Mouse (Mus musculus) liver, postnatal 0 days (tissue): ENCODE data around the gene Dnah8.

ENCODE experiments used
- CTCF ChIP-seq: sonication (generic); IDR thresholded peaks from 2 replicates; pipeline ENCODE4 v1.5.1; 2016; ENCODE audit warnings: antibody characterized with exemption, low read depth
- EP300 ChIP-seq: IDR thresholded peaks from 2 replicates; pipeline ENCODE4 v1.6.1; 2016; ENCODE audit warnings: antibody characterized with exemption, low read depth, mild to moderate bottlenecking

DNA sequence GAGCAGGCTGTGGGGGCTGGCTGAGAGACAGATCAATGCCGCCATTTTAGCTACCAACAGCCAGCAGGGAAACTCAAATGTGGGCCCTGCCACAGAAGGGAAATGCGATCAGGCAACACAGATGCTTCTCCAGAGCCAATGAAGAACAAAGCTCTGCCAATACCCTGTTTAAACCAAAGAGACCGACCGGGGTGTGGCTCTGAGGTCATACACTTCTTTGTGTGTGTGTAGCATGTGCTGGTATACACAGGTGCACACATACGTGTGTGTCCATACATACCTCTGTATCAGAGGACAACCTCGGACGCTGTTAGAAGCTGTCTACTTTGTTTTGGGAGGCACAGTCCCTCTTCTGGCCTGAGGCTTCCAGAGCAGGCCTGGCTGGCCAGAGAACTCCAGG lies 16.8 kb upstream of the Dnah8 start:
- TF ChIP-seq CTCF (no peak), EP300 (no peak)
